Mouse (Mus musculus): ENCODE measurements around the gene Nfib. TPM values are rescaled to one million over a fixed set of nuclear protein-coding genes. Genes with fewer than 3 reads are reported as not detected.

Nfib gene
- total RNA-seq, 2 experiments from 2014 or later = 208 to 209 TPM

GRCm38 (mm10) chr4:82690267-82690666, 15.3 kb downstream of the Nfib start:
- peak; percentile 57 for DNase-seq

GRCm38 (mm10) chr4:82686037-82686436, 19.5 kb downstream of the Nfib start:
- DNase-seq = no peak

- DNase-seq = no peak
Measured at GRCm38 (mm10) chr4:82684088-82684715, 21.3 kb downstream of the Nfib start.

GRCm38 (mm10) chr4:82683583-82683982, 22.0 kb downstream of the Nfib start:
- no peak for DNase-seq

- no peak for DNase-seq
Measured at GRCm38 (mm10) chr4:82676104-82676503, 29.4 kb downstream of the Nfib start.

GRCm38 (mm10) chr4:82667271-82667872, 38.2 kb downstream of the Nfib start:
- DNase-seq = no peak

GRCm38 (mm10) chr4:82664436-82664835, 41.1 kb downstream of the Nfib start:
- no peak for DNase-seq

GRCm38 (mm10) chr4:82663749-82664381, 41.7 kb downstream of the Nfib start:
- no peak for DNase-seq

GRCm38 (mm10) chr4:82662626-82663025, 42.9 kb downstream of the Nfib start:
- no peak for DNase-seq

- DNase-seq = no peak
Measured at GRCm38 (mm10) chr4:82662222-82662621, 43.3 kb downstream of the Nfib start.

GRCm38 (mm10) chr4:82661215-82661614, 44.3 kb downstream of the Nfib start:
- no peak for DNase-seq

GRCm38 (mm10) chr4:82645679-82646078, 59.9 kb downstream of the Nfib start:
- DNase-seq = no peak

GRCm38 (mm10) chr4:82644797-82645196, 60.8 kb downstream of the Nfib start:
- DNase-seq = no peak

GRCm38 (mm10) chr4:82643734-82644085, 61.8 kb downstream of the Nfib start:
- no peak for DNase-seq

GRCm38 (mm10) chr4:82643022-82643733, 62.4 kb downstream of the Nfib start:
- peak; percentile 68 for DNase-seq

- no peak for DNase-seq
Measured at GRCm38 (mm10) chr4:82641066-82641680, 64.4 kb downstream of the Nfib start.

- no peak for DNase-seq
Measured at GRCm38 (mm10) chr4:82638251-82638650, 67.3 kb downstream of the Nfib start.

- no peak for DNase-seq
Measured at GRCm38 (mm10) chr4:82637633-82638032, 67.9 kb downstream of the Nfib start.

- DNase-seq = no peak
Measured at GRCm38 (mm10) chr4:82636658-82637057, 68.9 kb downstream of the Nfib start.

- DNase-seq = no peak
Measured at GRCm38 (mm10) chr4:82635881-82636280, 69.7 kb downstream of the Nfib start.

- no peak for DNase-seq
Measured at GRCm38 (mm10) chr4:82635118-82635517, 70.4 kb downstream of the Nfib start.

GRCm38 (mm10) chr4:82634365-82634764, 71.2 kb downstream of the Nfib start:
- no peak for DNase-seq

Data from heart, postnatal 4 days (tissue).